Mouse (Mus musculus): Measurements from ENCODE around the gene Tead4.

GRCm38 (mm10) chr6:128259252-128259651 lies 41.4 kb downstream of the Tead4 start:
- TF ChIP-seq EP300 (IDR thresholded peaks at IDR 0.05; ENCODE audit: low read depth) (no peak), CTCF (IDR thresholded peaks at IDR 0.05; ENCODE audit: low read depth) (no peak)

Measured in liver, postnatal 0 days (tissue).